Mouse (Mus musculus) lung, postnatal 0 days (tissue): Measurements from ENCODE around the gene Catsperd. TPM values are rescaled to one million over a fixed set of nuclear protein-coding genes. Genes with fewer than 3 reads are reported as not detected.

Experiments
- ATAC-seq: fragments of 200-750 bp; cut with Nextera tagmentation; 2 replicates; pipeline ENCODE4 v1.8.0; 2017; ENCODE audit warnings: moderate library complexity
- DNase-seq: peaks from one replicate; pipeline ENCODE4 v3.0.0-alpha.2; 2016; ENCODE audit warnings: low spot score
- H3K27ac ChIP-seq: fragments of 300-500 bp; sonication (generic); 2 replicates; pipeline ENCODE4 v1.5.1; 2014; ENCODE audit warnings: antibody characterized with exemption, mild to moderate bottlenecking, low read length, mixed read lengths
- H3K27me3 ChIP-seq: fragments of 300-500 bp; sonication (generic); replicated peaks from 2 replicates; pipeline ENCODE4 v1.6.1; 2014; ENCODE audit warnings: low read length, mixed read lengths; ENCODE audit not compliant: insufficient read depth
- H3K36me3 ChIP-seq: fragments of 300-500 bp; sonication (generic); 2 replicates; pipeline ENCODE4 v1.6.1; 2014; ENCODE audit warnings: low read length, mixed read lengths; ENCODE audit not compliant: insufficient read depth
- H3K4me1 ChIP-seq: fragments of 300-500 bp; sonication (generic); 2 replicates; pipeline ENCODE4 v1.6.1; 2014; ENCODE audit warnings: antibody characterized with exemption, low read depth, low read length, mixed read lengths; ENCODE audit not compliant: insufficient read depth
- H3K4me2 ChIP-seq: fragments of 300-500 bp; sonication (generic); replicated peaks from 2 replicates; pipeline ENCODE4 v1.6.1; 2014; ENCODE audit warnings: low read depth, mild to moderate bottlenecking, low read length, moderate library complexity, mixed read lengths
- H3K4me3 ChIP-seq: fragments of 300-500 bp; sonication (generic); 2 replicates; pipeline ENCODE4 v1.5.1; 2014; ENCODE audit warnings: low read depth, low read length
- H3K9ac ChIP-seq: fragments of 300-500 bp; sonication (generic); replicated peaks from 2 replicates; pipeline ENCODE4 v1.6.1; 2014; ENCODE audit warnings: low read depth, mild to moderate bottlenecking
- H3K9me3 ChIP-seq: fragments of 300-500 bp; sonication (generic); 2 replicates; pipeline ENCODE4 v1.6.1; 2016; ENCODE audit warnings: low read length, mixed read lengths
- CTCF ChIP-seq: IDR thresholded peaks from 2 replicates; pipeline ENCODE4 v1.5.1; 2016; ENCODE audit warnings: antibody characterized with exemption, mild to moderate bottlenecking
- EP300 ChIP-seq: IDR thresholded peaks from 2 replicates; pipeline ENCODE4 v1.6.1; 2016; ENCODE audit warnings: antibody characterized with exemption, mild to moderate bottlenecking, control low read depth
- WGBS: fragments of 180-500 bp; shearing (Covaris S2); extraction: QIAGEN DNeasy Blood & Tissue Kit; methylation state at CpG from one replicate; pipeline ENCODE4 v1.1.7; 2014; 5-methylcytosine and 5-hydroxymethylcytosine counted together
- polyA plus RNA-seq: library from polyadenylated mRNA; unstranded; fragments of >200 nt; fragmentation: Nextera tagmentation; extraction: Ambion mirVana; gene quantifications from 2 replicates; pipeline ENCODE4 v1.2.1, GENCODE M21; 2015

Catsperd gene
- 0.12 and 0.32 TPM in 2 replicates for polyA plus RNA-seq

- Histone ChIP-seq H3K4me2 (peak within 1 kb of the TSS; percentile 95), H3K27me3 (no peaks in the 10 kb centered on the region), H3K27ac (peak within 1 kb of the TSS; percentile 54), H3K9ac (peak within 1 kb of the TSS; percentile 16; the same call in 1 of the 2 replicates), H3K9me3 (no peaks in the 10 kb centered on the region), H3K36me3 (no peaks in the 10 kb centered on the region), H3K4me3 (peak within 1 kb of the TSS; percentile 94), H3K4me1 (peaks cover 9% of the 10 kb centered on the region; the same call in 1 of the 2 replicates)
- TF ChIP-seq CTCF (no peak), EP300 (no peak)
- WGBS, result 8% methylated on average over 26 of the region's 26 CpGs
- ATAC-seq (peak; percentile 13; the same call in 1 of the 2 replicates), DNase-seq (peak; percentile 59)
Observed at GRCm38 (mm10) chr17:56627530-56628277, at the start of gene Catsperd. Catsperd (plus strand) TSS chr17:56628143.

GRCm38 (mm10) chr17:56583071-56583470 is 44.9 kb upstream of the Catsperd start:
- DNase-seq, result no peak
- H3K4me1 ChIP-seq, result peaks cover 26% of the 10 kb centered on the region; the same call in 1 of the 2 replicates
- no peaks in the 10 kb centered on the region for H3K27me3 ChIP-seq
- peak overlapping the region; percentile 70 for H3K4me2 ChIP-seq
- 0 out of 2 replicates have a peak overlapping the region, but pooled peaks have one; percentile 98 for H3K27ac ChIP-seq
- TF ChIP-seq CTCF (no peak), EP300 (no peak)
- no peak for ATAC-seq
- 0 out of 2 replicates have a peak overlapping the region, but pooled peaks have one; percentile 12 for H3K9ac ChIP-seq
- H3K9me3 ChIP-seq, result no peaks in the 10 kb centered on the region
- peaks cover 7% of the 10 kb centered on the region for H3K36me3 ChIP-seq
- H3K4me3 ChIP-seq, result peak overlapping the region; percentile 86
- WGBS, result 77% methylated on average over 1 of the region's 1 CpGs

GRCm38 (mm10) chr17:56583611-56584256 is 44.2 kb upstream of the Catsperd start:
- H3K27me3 ChIP-seq, result no peaks in the 10 kb centered on the region
- DNase-seq (peak; percentile 75), ATAC-seq (peak; percentile 1; the same call in 1 of the 2 replicates)
- TF ChIP-seq CTCF (no peak), EP300 (no peak)
- H3K9ac ChIP-seq, result peak overlapping the region; percentile 91
- H3K4me1 ChIP-seq, result peaks cover 26% of the 10 kb centered on the region; the same call in 1 of the 2 replicates
- no peaks in the 10 kb centered on the region for H3K9me3 ChIP-seq
- under 1% methylated on average over 26 of the region's 33 CpGs for WGBS
- H3K36me3 ChIP-seq, result peaks cover 2% of the 10 kb centered on the region; the same call in 1 of the 2 replicates
- H3K4me2 ChIP-seq, result peak overlapping the region; percentile 70
- peak overlapping the region; percentile 86 for H3K4me3 ChIP-seq
- peak overlapping the region; percentile 98 for H3K27ac ChIP-seq

- peak within 1 kb of the TSS; percentile 96 for H3K4me3 ChIP-seq
- H3K36me3 ChIP-seq, result peaks cover 9% of the 10 kb centered on the region; the same call in 1 of the 2 replicates
- no peaks in the 10 kb centered on the region for H3K27me3 ChIP-seq
- TF ChIP-seq CTCF, result peak; percentile 34; the same call in 1 of the 2 replicates
- TF ChIP-seq EP300, result no peak
- H3K9ac ChIP-seq, result peak within 1 kb of the TSS; percentile 91
- H3K27ac ChIP-seq, result peak within 1 kb of the TSS; percentile 98
- H3K4me1 ChIP-seq, result peaks cover 26% of the 10 kb centered on the region; the same call in 1 of the 2 replicates
- WGBS, result under 1% methylated on average over 74 of the region's 101 CpGs
- peak within 1 kb of the TSS; percentile 70 for H3K4me2 ChIP-seq
- peak; percentile 99 for DNase-seq
- ATAC-seq, result peak; percentile 94
- no peaks in the 10 kb centered on the region for H3K9me3 ChIP-seq
Observed at GRCm38 (mm10) chr17:56584257-56585130, 43.4 kb upstream of the Catsperd start, which contains the start of the genes Safb2 and Safb. Safb2 (minus strand) TSS chr17:56584585. Safb (plus strand) TSS chr17:56584825.

GRCm38 (mm10) chr17:56585171-56585821 is 42.6 kb upstream of the Catsperd start:
- WGBS, result under 1% methylated on average over 55 of the region's 61 CpGs
- peak overlapping the region; percentile 62 for H3K4me2 ChIP-seq
- H3K36me3 ChIP-seq, result peaks cover 15% of the 10 kb centered on the region; the same call in 1 of the 2 replicates
- no peaks in the 10 kb centered on the region for H3K27me3 ChIP-seq
- H3K9ac ChIP-seq, result peak overlapping the region; percentile 88
- peaks cover 26% of the 10 kb centered on the region; the same call in 1 of the 2 replicates for H3K4me1 ChIP-seq
- peak overlapping the region; percentile 94 for H3K27ac ChIP-seq
- ATAC-seq, result no peak; the same call in 1 of the 2 replicates
- no peaks in the 10 kb centered on the region for H3K9me3 ChIP-seq
- TF ChIP-seq EP300 (no peak), CTCF (no peak)
- peak overlapping the region; percentile 96 for H3K4me3 ChIP-seq
- peak; percentile 68 for DNase-seq
